Mouse (Mus musculus): ENCODE data around the gene Dlgap1.

GRCm38 (mm10) chr17:70172500-70173036, 203.7 kb downstream of the Dlgap1 start:
- TF ChIP-seq CTCF (IDR thresholded peaks at IDR 0.05; ENCODE audit: borderline replicate concordance, insufficient read depth, low read length) (no peak), POLR2A (IDR thresholded peaks at IDR 0.05; ENCODE audit: low read depth, low read length) (no peak)

Measured in embryonic fibroblast, embryonic 13.5 days (primary cell).